Mouse (Mus musculus) myocyte (in vitro differentiated cells): Measurements from ENCODE around the gene Slit3.

Experiments
- E2F4 ChIP-seq: IDR thresholded peaks from one replicate; pipeline ENCODE4 v1.6.1; 2011; ENCODE audit warnings: mild to moderate bottlenecking, control low read depth, moderate library complexity; ENCODE audit not compliant: insufficient read depth
- MAX ChIP-seq: IDR thresholded peaks from one replicate; pipeline ENCODE4 v1.6.1; 2011; ENCODE audit warnings: low read depth, mild to moderate bottlenecking, control low read depth
- MYOD1 ChIP-seq, 3 experiments: IDR thresholded peaks; one replicate each; pipeline ENCODE4 v1.6.1; 2011; ENCODE audit warnings: control low read depth in 2 of 3, low read depth in 2 of 3, mild to moderate bottlenecking in 2 of 3, moderate library complexity in 1 of 3; ENCODE audit not compliant: insufficient read length in 2 of 3, control insufficient read depth in 1 of 3
- POLR2A ChIP-seq: IDR thresholded peaks from one replicate; pipeline ENCODE4 v1.6.1; 2011; ENCODE audit warnings: low read depth, mild to moderate bottlenecking, control low read depth, moderate library complexity; ENCODE audit not compliant: insufficient read length
- TCF12 ChIP-seq: IDR thresholded peaks from one replicate; pipeline ENCODE4 v1.6.1; 2011; ENCODE audit warnings: mild to moderate bottlenecking, control low read depth; ENCODE audit not compliant: poor library complexity, insufficient read depth, severe bottlenecking
- USF1 ChIP-seq: IDR thresholded peaks from one replicate; pipeline ENCODE4 v1.6.1; 2011; ENCODE audit warnings: low read depth, mild to moderate bottlenecking, control low read depth, moderate library complexity

- TF ChIP-seq MAX (no peak), POLR2A (no peak), USF1 (no peak), TCF12 (no peak), E2F4 (no peak), MYOD1 (IDR thresholded peaks at IDR 0.05; ENCODE audit: control insufficient read depth in 1 of 3, insufficient read length in 2 of 3, low read depth in 2 of 3) (no peak)
Observed at GRCm38 (mm10) chr11:35428036-35428435, 307.0 kb downstream of the Slit3 start.
